Mouse (Mus musculus): ENCODE data around the gene Gm17019. TPM values are rescaled to one million over a fixed set of nuclear protein-coding genes. Genes with fewer than 3 reads are reported as not detected.
"Not testable (repeated sequence)": the region's sequence is repeated elsewhere in the genome, so short reads cannot be mapped to it uniquely, and the experiment has no call there.

Gene Gm17019
- polyA plus RNA-seq, 1 experiment from 2014 or later: not detected

DNA sequence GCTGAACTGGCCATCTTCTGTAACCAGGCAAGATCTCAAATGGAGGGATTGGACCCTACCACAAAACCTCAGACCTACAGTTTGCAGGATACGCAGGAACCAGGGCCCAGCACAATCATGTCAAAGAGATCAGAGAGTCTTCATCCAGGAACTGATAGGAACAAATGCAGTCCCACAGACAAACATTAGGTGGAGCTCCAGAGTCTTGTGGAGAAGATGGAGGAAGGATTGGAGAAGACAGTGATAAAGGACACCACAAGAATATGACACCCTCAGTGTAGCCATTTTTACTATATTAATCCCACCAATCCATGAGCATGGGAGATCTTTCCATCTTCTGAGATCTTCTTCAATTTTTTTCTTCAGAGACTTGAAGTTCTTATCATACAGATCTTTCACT is 8.5 kb downstream of the Gm17019 start:
- not testable (repeated sequence) for ATAC-seq (ENCODE audit: insufficient read depth); H3K4me2 ChIP-seq; H3K36me3 ChIP-seq (replicated peaks); H3K4me3 ChIP-seq (replicated peaks); H3K27me3 ChIP-seq; H3K9me3 ChIP-seq (replicated peaks); H3K27ac ChIP-seq (replicated peaks); H3K9ac ChIP-seq; H3K4me1 ChIP-seq (replicated peaks)
- WGBS (ENCODE audit: insufficient replicate concordance): 62% methylated on average over 1 of the region's 1 CpGs

DNA sequence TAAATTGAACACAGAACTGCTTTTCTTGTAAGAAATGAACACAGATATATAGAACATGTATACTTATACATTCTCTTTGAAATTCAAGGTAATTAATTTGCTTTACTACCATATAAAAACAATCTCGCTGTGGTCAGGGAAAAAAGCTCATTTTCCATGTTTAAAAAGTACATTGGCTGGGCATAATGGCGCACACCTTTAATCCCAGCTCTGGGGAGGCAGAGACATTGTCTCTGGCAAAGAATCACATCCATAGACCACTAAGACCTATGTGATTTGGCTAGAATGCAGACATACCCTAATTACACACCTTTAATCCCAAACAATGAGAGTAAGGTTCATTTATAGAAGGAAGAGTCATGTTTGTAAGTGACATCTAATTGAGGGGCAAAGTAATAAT is 12.7 kb downstream of the Gm17019 start:
- not testable (repeated sequence) for H3K36me3 ChIP-seq (replicated peaks); H3K27ac ChIP-seq (replicated peaks); H3K9ac ChIP-seq; H3K4me2 ChIP-seq; H3K9me3 ChIP-seq (replicated peaks); H3K4me3 ChIP-seq (replicated peaks); H3K4me1 ChIP-seq (replicated peaks); ATAC-seq (ENCODE audit: insufficient read depth); H3K27me3 ChIP-seq
- WGBS (ENCODE audit: insufficient replicate concordance): 48% methylated on average over 2 of the region's 2 CpGs

DNA sequence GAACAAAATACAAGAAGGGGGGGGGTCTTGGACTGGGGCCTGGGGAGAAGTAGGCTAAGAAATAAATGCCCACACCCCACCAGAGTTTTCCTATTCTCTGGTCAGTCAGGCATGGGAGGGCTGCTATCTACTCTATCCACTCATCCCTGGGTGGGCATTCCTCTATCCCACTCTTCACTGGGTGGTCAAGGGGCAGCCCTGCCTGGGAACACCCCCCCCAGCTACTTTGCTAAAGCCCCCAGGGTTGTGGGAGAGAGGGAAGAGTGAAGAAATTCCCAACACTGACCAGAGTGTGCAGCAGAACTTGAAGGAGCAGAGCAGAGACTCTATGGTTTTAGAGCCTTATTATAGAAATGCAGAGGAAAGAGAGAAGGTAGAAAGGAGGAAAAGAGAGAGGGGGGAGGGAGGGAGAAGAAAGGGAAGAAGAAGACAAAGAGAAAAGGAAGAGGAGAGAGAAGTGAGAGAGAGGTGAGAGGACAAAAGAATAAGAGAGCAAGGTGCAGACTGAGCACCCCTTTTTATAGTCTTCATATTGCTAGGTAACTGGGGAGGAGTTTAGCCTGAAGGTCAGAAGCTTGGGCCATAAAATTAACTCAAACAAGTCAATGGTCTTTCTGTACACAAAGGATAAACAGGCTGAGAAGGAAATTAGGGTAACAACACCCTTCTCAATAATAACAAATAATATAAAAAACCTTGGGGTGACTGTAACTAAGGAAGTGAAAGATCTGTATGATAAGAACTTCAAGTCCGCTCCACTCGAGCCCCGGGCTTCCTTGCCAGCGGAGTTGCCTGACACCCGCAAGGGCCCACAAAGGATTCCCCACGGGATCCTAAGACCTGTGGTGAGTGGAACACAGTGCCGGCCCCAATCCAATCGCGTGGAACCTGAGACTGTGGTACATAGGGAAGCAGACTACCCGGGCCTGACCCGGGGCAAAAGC is 21.9 kb downstream of the Gm17019 start:
- 66% methylated on average over 11 of the region's 11 CpGs for WGBS (ENCODE audit: insufficient replicate concordance)
- H3K9ac ChIP-seq; H3K4me1 ChIP-seq (replicated peaks); H3K4me2 ChIP-seq; H3K27ac ChIP-seq (replicated peaks); H3K9me3 ChIP-seq (replicated peaks); H3K36me3 ChIP-seq (replicated peaks); H3K4me3 ChIP-seq (replicated peaks); H3K27me3 ChIP-seq; ATAC-seq (ENCODE audit: insufficient read depth): not testable (repeated sequence)

DNA sequence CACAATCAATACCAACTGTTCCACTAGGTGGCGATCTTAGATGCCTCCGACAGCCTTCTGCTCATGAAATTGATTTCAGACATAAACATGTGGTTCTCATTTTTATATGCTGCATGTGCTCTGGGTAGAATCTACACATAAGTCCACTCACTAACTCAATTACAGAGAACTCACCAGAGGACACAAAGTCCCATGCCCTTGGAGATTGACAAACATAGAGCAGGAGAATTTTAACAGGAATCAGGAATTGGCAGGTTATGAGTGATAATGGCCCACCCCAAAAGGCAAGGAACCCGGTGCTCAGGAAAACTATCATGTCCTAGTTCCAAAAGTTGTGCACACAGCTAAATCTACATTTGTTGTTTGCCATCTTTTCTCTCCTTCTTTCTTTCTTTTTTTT is 25.9 kb downstream of the Gm17019 start:
- H3K27me3 ChIP-seq; H3K27ac ChIP-seq (replicated peaks); H3K36me3 ChIP-seq (replicated peaks); H3K4me2 ChIP-seq; H3K9me3 ChIP-seq (replicated peaks); H3K4me3 ChIP-seq (replicated peaks); H3K4me1 ChIP-seq (replicated peaks); H3K9ac ChIP-seq: not testable (repeated sequence)
- WGBS (ENCODE audit: insufficient replicate concordance): 43% methylated on average over 3 of the region's 3 CpGs
- 0 out of 2 replicates have a peak, but pooled peaks have one; percentile 30 for ATAC-seq (ENCODE audit: insufficient read depth)

DNA sequence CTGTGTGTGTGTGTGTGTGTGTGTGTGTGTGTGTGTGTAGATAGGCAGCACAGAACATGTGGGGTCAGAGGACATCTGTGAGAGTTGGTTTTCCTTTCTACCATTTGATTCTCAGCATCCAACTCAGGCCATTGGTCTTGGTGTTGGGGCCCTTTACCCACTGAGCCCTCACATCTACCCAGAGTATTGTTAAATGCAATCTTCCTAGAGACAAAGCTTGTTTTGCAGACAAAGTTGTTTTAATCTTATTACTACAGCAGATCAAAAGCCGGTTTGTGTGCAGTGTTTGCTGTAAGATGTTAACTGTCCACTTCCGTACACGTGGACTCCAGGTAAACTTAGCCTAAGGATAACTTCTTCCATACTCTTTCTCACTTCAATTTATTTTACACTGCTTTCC is 26.5 kb downstream of the Gm17019 start:
- not testable (repeated sequence) for H3K4me2 ChIP-seq; H3K4me1 ChIP-seq (replicated peaks); H3K27me3 ChIP-seq; H3K36me3 ChIP-seq (replicated peaks); H3K27ac ChIP-seq (replicated peaks); H3K4me3 ChIP-seq (replicated peaks); H3K9ac ChIP-seq; H3K9me3 ChIP-seq (replicated peaks); ATAC-seq (ENCODE audit: insufficient read depth)
- WGBS (ENCODE audit: insufficient replicate concordance): 53% methylated on average over 3 of the region's 3 CpGs

DNA sequence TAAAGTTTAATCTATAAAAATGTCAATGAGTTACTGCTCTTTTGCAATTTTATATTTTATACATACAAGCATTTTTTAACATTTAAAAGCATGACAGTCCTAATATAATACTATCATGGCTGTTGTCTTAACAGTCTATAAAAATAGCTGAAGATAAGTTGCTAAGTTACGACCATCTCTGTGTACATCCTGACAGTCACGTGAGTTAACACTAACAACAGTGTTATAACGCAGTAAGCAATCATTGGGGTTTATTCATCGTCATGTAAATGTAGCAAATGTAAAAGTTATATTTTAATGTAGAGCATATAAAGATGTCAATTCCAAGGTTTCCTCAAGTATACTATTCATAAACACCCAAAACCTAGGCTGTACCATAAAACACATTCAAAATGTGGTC is 27.2 kb downstream of the Gm17019 start:
- 57% methylated on average over 4 of the region's 4 CpGs for WGBS (ENCODE audit: insufficient replicate concordance)

DNA sequence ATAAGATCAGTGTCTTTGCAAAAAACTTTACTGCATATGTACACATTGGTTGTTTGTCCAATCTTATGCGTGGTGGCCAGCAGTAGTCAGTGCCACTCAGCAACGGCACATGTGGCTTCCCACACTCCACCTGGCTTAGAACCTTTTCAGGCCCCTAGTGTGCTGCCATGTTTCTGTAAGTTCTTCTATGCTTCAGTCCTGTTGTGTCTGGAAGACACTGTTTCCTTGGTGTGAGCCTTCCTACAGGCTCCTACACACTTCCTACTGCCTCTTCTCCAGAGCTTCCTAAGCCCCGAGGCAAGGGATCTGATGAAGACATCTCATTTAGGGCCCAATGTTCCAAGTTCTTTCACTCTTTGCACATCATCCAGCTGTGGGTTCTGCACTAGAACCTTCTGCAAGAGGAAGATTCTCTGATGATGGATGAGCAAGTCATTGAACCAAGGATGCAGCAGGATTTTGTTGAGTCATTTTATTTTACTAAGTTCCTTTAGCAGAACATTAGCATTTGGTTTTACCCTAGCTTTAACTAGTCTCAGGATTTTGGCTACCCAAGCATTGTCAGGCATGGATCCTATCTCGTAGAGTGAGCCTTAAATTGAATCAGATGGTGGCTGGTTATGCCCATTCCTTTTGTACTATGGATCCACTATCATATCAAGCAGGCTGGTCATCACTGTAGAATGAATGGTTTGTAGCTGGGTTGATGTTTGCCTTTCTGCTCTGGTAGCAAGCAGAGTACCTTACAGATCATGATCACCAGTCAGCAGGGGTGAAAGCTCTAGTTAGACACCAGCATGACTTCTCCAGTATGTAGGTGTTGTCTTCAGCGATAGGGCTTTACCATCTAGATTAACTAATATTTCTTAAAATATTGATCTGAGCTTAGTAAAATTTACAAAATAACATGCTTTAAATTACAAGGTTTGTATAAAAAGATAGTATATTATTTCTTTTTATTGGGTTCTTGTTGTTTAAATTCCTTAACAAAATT is 27.9 kb downstream of the Gm17019 start:
- not testable (repeated sequence) for H3K4me1 ChIP-seq (replicated peaks); H3K4me3 ChIP-seq (replicated peaks); H3K9me3 ChIP-seq (replicated peaks); H3K36me3 ChIP-seq (replicated peaks); H3K4me2 ChIP-seq; H3K27me3 ChIP-seq; H3K9ac ChIP-seq; H3K27ac ChIP-seq (replicated peaks)
- peak; percentile 62 for ATAC-seq (ENCODE audit: insufficient read depth)
- WGBS (ENCODE audit: insufficient replicate concordance): 55% methylated on average over 5 of the region's 5 CpGs

More for the DNA sequence above, 27.2 kb downstream of the Gm17019 start:
- H3K36me3 ChIP-seq (replicated peaks); H3K4me2 ChIP-seq; H3K27me3 ChIP-seq; H3K4me3 ChIP-seq (replicated peaks); H3K27ac ChIP-seq (replicated peaks); H3K9ac ChIP-seq; H3K4me1 ChIP-seq (replicated peaks); ATAC-seq (ENCODE audit: insufficient read depth); H3K9me3 ChIP-seq (replicated peaks): not testable (repeated sequence)

DNA sequence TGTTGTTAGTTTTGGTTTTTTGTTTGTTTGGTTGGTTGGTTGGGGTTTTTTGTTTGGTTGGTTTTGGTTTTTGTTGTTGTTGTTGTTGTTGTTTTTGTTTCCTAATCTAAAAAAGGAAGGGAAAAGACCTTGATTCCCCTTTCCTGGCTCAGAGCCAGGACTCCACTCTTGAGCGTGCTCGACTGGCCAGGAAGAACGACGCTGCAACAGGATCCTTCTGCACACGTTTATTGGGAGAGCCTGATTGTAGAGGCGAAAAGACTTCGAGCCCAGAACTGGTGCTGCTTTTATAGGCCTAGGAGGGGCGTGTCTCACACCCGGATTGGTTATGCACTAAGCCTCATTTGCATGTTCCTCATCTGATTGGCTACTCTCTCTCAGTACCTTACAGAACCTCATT is 34.7 kb downstream of the Gm17019 start:
- H3K9me3 ChIP-seq (replicated peaks); H3K4me2 ChIP-seq; ATAC-seq (ENCODE audit: insufficient read depth); H3K27me3 ChIP-seq; H3K4me1 ChIP-seq (replicated peaks); H3K9ac ChIP-seq; H3K36me3 ChIP-seq (replicated peaks); H3K27ac ChIP-seq (replicated peaks); H3K4me3 ChIP-seq (replicated peaks): not testable (repeated sequence)
- WGBS (ENCODE audit: insufficient replicate concordance): 63% methylated on average over 9 of the region's 9 CpGs

DNA sequence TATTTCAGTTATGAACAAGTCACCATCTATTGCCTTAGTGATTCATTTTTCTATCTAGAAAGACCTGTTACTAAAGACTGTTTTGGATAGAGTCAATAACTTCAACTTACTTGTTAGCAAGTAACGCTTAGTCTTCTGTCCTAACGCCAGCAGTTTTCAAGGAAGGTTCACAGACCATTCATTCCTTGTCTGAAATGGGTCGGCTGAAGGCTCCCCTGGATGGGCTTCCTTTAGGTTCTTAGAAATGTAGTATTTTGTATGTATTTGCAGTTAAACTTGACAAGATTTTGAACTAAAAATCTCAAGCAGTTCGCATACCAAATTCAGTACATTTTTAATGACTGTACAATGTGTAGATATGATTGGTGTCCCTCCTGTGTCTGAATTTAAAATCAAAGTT is 35.2 kb downstream of the Gm17019 start:
- H3K9ac ChIP-seq; H3K27ac ChIP-seq (replicated peaks); H3K4me1 ChIP-seq (replicated peaks); H3K4me2 ChIP-seq; ATAC-seq (ENCODE audit: insufficient read depth); H3K27me3 ChIP-seq; H3K4me3 ChIP-seq (replicated peaks); H3K9me3 ChIP-seq (replicated peaks); H3K36me3 ChIP-seq (replicated peaks): not testable (repeated sequence)
- WGBS (ENCODE audit: insufficient replicate concordance): 65% methylated on average over 4 of the region's 4 CpGs

DNA sequence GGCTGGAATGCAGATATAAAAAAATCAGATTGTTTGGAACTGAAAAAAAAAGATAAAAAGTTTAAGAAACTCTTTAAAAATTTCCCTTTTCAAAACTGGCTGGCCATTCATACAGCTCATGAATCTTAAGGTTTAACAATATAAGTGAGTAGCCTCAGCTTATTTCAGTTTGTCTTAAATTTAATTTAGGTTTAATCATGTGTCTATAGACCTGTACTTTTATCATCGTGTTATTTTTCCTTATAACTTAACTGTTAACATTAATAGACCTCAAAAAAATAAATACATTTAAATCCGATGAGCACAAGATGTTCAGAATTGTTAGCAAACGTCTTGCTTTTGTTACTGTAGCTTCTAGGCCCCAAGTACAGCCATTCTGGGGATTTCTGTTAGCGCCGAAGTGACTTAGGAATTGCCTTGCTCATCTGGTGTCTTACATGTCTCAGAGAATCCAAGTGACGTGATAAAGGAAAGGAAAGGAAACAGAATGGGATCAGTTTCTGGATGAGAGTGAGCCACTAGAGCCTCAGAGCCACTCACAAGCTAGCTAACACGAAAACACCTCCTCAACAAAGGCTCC is 36.0 kb downstream of the Gm17019 start:
- H3K9me3 ChIP-seq (replicated peaks); H3K9ac ChIP-seq; H3K36me3 ChIP-seq (replicated peaks); ATAC-seq (ENCODE audit: insufficient read depth); H3K4me3 ChIP-seq (replicated peaks); H3K4me1 ChIP-seq (replicated peaks); H3K4me2 ChIP-seq; H3K27ac ChIP-seq (replicated peaks); H3K27me3 ChIP-seq: not testable (repeated sequence)
- 47% methylated on average over 7 of the region's 7 CpGs for WGBS (ENCODE audit: insufficient replicate concordance)

DNA sequence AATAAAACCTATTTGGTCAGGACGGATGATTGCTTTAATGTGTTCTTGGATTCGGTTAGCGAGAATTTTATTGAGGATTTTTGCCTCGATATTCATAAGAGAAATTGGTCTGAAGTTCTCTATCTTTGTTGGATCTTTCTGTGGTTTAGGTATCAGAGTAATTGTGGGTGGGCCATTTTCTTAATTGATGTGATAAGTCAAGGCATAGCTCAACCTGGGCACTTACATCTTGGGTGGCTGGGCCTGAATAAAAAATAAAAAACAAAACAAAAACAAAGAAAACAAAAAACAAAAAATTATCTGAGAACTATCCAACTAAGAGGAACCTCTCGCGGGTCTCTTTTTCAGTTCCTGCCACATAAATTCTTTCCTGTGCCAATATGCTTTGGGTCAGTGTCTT is 38.7 kb downstream of the Gm17019 start:
- not testable (repeated sequence) for ATAC-seq (ENCODE audit: insufficient read depth)

More for the DNA sequence above, 38.7 kb downstream of the Gm17019 start:
- H3K36me3 ChIP-seq (replicated peaks); H3K27me3 ChIP-seq; H3K4me2 ChIP-seq; H3K27ac ChIP-seq (replicated peaks); H3K9ac ChIP-seq; H3K4me1 ChIP-seq (replicated peaks); H3K4me3 ChIP-seq (replicated peaks); H3K9me3 ChIP-seq (replicated peaks): not testable (repeated sequence)
- 67% methylated on average over 6 of the region's 6 CpGs for WGBS (ENCODE audit: insufficient replicate concordance)
